Mouse (Mus musculus): ENCODE measurements around the gene Cdkl4. TPM values are rescaled to one million over a fixed set of nuclear protein-coding genes. Genes with fewer than 3 reads are reported as not detected.

The Cdkl4 gene
- total and polyA plus RNA-seq, 3 experiments = 0.42 to 0.71 TPM; not detected in 1

DNA sequence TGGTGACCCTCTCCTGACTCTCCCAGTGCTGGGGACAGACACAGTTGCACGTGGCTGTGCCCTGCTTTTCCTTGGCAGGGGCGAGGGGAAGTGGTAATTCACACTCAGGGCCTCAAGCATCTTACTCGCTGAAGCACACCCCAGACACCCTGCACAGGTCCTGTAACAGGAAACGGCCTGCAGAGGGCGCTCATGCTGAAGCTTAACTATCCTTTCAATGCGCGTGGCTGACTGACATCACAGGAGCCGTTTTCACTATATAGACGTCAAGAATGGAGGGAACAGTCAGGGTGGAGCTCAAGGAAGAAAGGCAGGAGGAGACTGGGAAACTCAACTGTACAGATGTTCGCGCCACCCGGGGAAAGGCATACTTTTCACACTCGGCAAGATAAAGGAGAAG is 23.8 kb upstream of the Cdkl4 start:
- Histone ChIP-seq H3K9ac (ENCODE audit: control insufficient read depth, low read depth, low read length, poor library complexity, severe bottlenecking) (no peak overlapping the region), H3K9me3 (replicated peaks; ENCODE audit: insufficient read depth, low read length) (no peaks in the 10 kb centered on the region), H3K79me2 (ENCODE audit: control insufficient read depth, insufficient read depth, low read length, poor library complexity) (no peaks in the 10 kb centered on the region), H3K4me1 (ENCODE audit: control insufficient read depth in 1 of 2, insufficient read depth in 2 of 2, low read length in 2 of 2) (no peaks in the 10 kb centered on the region), H3K27me3 (ENCODE audit: control insufficient read depth in 1 of 2, insufficient read depth in 2 of 2, low read length in 2 of 2) (no peaks in the 10 kb centered on the region), H3K4me3 (ENCODE audit: control insufficient read depth in 1 of 2, insufficient read depth in 1 of 2, low read depth in 2 of 2, low read length in 2 of 2) (no peak overlapping the region), H3K27ac (ENCODE audit: control insufficient read depth, low read depth, low read length) (no peak overlapping the region), H3K36me3 (ENCODE audit: control insufficient read depth in 1 of 2, insufficient read depth in 2 of 2, low read length in 2 of 2) (no peaks in the 10 kb centered on the region)
- TF ChIP-seq UBTF (IDR thresholded peaks at IDR 0.05; ENCODE audit: borderline replicate concordance, insufficient read depth, low read depth, low read length) (no peak), SMC3 (IDR thresholded peaks at IDR 0.05; ENCODE audit: low read depth, low read length) (peak; percentile 46), RAD21 (IDR thresholded peaks at IDR 0.05; ENCODE audit: low read depth, low read length) (peak; percentile 48), CTCF (IDR thresholded peaks at IDR 0.05 in 2 of 3, conservative IDR thresholded peaks at IDR 0.05 in 1 of 3; ENCODE audit: control insufficient read depth in 1 of 3, insufficient read depth in 1 of 3, low read depth in 2 of 3, low read length in 3 of 3, poor library complexity in 1 of 3, severe bottlenecking in 1 of 3) (peak; percentile 53 to 72 (median 61))
- DNase-seq (ENCODE audit: low read depth, low spot score) = peak; percentile 55

DNA sequence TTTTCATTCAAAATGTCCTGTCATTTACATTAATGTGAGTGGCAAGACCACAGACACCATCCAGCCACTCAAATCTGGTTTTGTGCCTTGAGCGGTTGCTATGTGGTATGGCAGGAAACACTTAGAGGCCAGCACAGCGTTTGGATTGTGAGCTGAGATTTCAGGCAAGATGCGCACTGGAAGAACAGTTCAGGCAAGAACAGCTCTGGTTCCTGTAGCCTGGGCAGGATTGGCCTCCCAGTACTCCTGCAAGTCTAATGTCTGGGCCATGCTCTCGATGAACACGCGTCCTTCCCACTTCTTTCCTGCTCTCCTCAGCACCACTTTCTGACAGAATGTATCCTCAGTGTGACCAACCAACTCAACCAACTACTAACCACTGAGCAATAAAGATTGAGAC is 5.4 kb upstream of the Cdkl4 start:
- H3K79me2 ChIP-seq (ENCODE audit: control insufficient read depth, insufficient read depth, low read length, poor library complexity) = no peaks in the 10 kb centered on the region
- no peak overlapping the region for H3K27ac ChIP-seq (ENCODE audit: control insufficient read depth, low read depth, low read length)
- no peak overlapping the region for H3K9ac ChIP-seq (ENCODE audit: control insufficient read depth, low read depth, low read length, poor library complexity, severe bottlenecking)
- no peak for DNase-seq (ENCODE audit: low read depth, low spot score)
- no peaks in the 10 kb centered on the region for H3K9me3 ChIP-seq (replicated peaks; ENCODE audit: insufficient read depth, low read length)
- no peaks in the 10 kb centered on the region for H3K27me3 ChIP-seq (ENCODE audit: control insufficient read depth in 1 of 2, insufficient read depth in 2 of 2, low read length in 2 of 2)
- H3K36me3 ChIP-seq (ENCODE audit: control insufficient read depth in 1 of 2, insufficient read depth in 2 of 2, low read length in 2 of 2) = no peaks in the 10 kb centered on the region
- H3K4me1 ChIP-seq (ENCODE audit: control insufficient read depth in 1 of 2, insufficient read depth in 2 of 2, low read length in 2 of 2) = no peaks in the 10 kb centered on the region
- no peak overlapping the region for H3K4me3 ChIP-seq (ENCODE audit: control insufficient read depth in 1 of 2, insufficient read depth in 1 of 2, low read depth in 2 of 2, low read length in 2 of 2)
- TF ChIP-seq HCFC1 (IDR thresholded peaks at IDR 0.05; ENCODE audit: low read depth, low read length) = no peak
- TF ChIP-seq MAX (IDR thresholded peaks at IDR 0.05; ENCODE audit: low read length) = no peak
- TF ChIP-seq GATA1 (IDR thresholded peaks at IDR 0.05; ENCODE audit: low read depth, low read length) = no peak

DNA sequence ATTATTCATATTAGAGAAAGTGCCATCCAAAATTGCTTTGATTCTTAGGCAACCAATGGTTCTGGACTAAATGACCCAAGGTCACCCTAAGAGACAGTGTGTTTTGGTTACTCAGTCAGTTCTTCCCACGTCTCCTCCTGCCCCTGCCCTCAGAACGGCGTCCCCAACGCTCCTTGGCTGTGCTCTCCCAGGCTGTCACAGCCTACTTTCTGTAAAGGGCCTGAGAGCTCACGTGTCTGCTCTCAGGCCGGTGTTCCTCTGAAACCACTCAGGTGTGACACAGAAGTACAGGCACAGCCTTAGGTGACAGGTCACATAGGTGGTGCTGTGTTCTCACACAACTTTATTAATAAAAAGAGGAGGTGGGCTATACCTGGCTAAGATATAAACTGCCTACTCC is 2.3 kb upstream of the Cdkl4 start:
- Histone ChIP-seq H3K9ac (ENCODE audit: control insufficient read depth, low read depth, low read length, poor library complexity, severe bottlenecking) (no peak overlapping the region), H3K27me3 (ENCODE audit: control insufficient read depth in 1 of 2, insufficient read depth in 2 of 2, low read length in 2 of 2) (no peaks in the 10 kb centered on the region), H3K36me3 (ENCODE audit: control insufficient read depth in 1 of 2, insufficient read depth in 2 of 2, low read length in 2 of 2) (no peaks in the 10 kb centered on the region), H3K9me3 (replicated peaks; ENCODE audit: insufficient read depth, low read length) (no peaks in the 10 kb centered on the region), H3K79me2 (ENCODE audit: control insufficient read depth, insufficient read depth, low read length, poor library complexity) (no peaks in the 10 kb centered on the region), H3K27ac (ENCODE audit: control insufficient read depth, low read depth, low read length) (no peak overlapping the region), H3K4me1 (ENCODE audit: control insufficient read depth in 1 of 2, insufficient read depth in 2 of 2, low read length in 2 of 2) (no peaks in the 10 kb centered on the region), H3K4me3 (ENCODE audit: control insufficient read depth in 1 of 2, insufficient read depth in 1 of 2, low read depth in 2 of 2, low read length in 2 of 2) (no peak overlapping the region)
- no peak for DNase-seq (ENCODE audit: low read depth, low spot score)
- no peak for TF ChIP-seq MYC (IDR thresholded peaks at IDR 0.05; ENCODE audit: low read depth, low read length)
- TF ChIP-seq MAX (IDR thresholded peaks at IDR 0.05; ENCODE audit: low read length) = no peak
- no peak for TF ChIP-seq GATA1 (IDR thresholded peaks at IDR 0.05; ENCODE audit: low read depth, low read length)
- TF ChIP-seq TCF12 (IDR thresholded peaks at IDR 0.05; ENCODE audit: low read depth, low read length) = no peak
- TF ChIP-seq GABPA (IDR thresholded peaks at IDR 0.05; ENCODE audit: low read depth, low read length) = no peak
- no peak for TF ChIP-seq RCOR1 (IDR thresholded peaks at IDR 0.05; ENCODE audit: low read depth, low read length)
- TF ChIP-seq ZNF384 (IDR thresholded peaks at IDR 0.05; ENCODE audit: low read depth, low read length) = no peak
- TF ChIP-seq TAL1 (IDR thresholded peaks at IDR 0.05; ENCODE audit: low read length) = no peak
- TF ChIP-seq USF2 (IDR thresholded peaks at IDR 0.05; ENCODE audit: borderline replicate concordance in 1 of 2, insufficient read depth in 1 of 2, low read depth in 1 of 2, low read length in 2 of 2) = no peak
- TF ChIP-seq KAT2A (conservative IDR thresholded peaks at IDR 0.05; ENCODE audit: low read depth, low read length) = no peak
- TF ChIP-seq ETS1 (IDR thresholded peaks at IDR 0.05; ENCODE audit: low read depth, low read length) = no peak
